Mouse (Mus musculus): ENCODE measurements around the gene Rabgef1.

GRCm38 (mm10) chr5:130154286-130154685, 17.3 kb upstream of the Rabgef1 start:
- TF ChIP-seq POLR2A (IDR thresholded peaks at IDR 0.05; ENCODE audit: insufficient read depth, low read length) (no peak), CTCF (IDR thresholded peaks at IDR 0.05; ENCODE audit: low read depth, low read length) (no peak), EP300 (IDR thresholded peaks at IDR 0.05; ENCODE audit: insufficient read depth, low read depth, low read length) (no peak)
